ENCODE assay signal across 27 mouse cellular contexts in genomic region chr14:74697432-74697831, GRCm38 (mm10). TPM values are rescaled to one million over a fixed set of nuclear protein-coding genes. Genes with fewer than 3 reads are reported as not detected.
"Had no signal": no experiment of that assay in that cellular context is flagged by ENCODE, and none has a peak within 500 bp of the region (broad histone marks: within the 10 kb centered on the region; RNA-seq: fewer than 3 reads in every experiment).

No protein-coding gene starts in this region.

- H3K4me3 ChIP-seq: embryonic facial prominence, embryonic 10.5 days; embryonic facial prominence, embryonic 12.5 days; embryonic facial prominence, embryonic 13.5 days; embryonic facial prominence, embryonic 15.5 days; erythroblast, embryonic 14.5 days; forebrain, embryonic 10.5 days; forebrain, embryonic 12.5 days; forebrain, embryonic 13.5 days; forebrain, embryonic 15.5 days; gastrocnemius, adult 2 months had no signal

- H3K4me2 ChIP-seq: embryonic facial prominence, embryonic 12.5 days; embryonic facial prominence, embryonic 13.5 days; embryonic facial prominence, embryonic 15.5 days; forebrain, embryonic 12.5 days; forebrain, embryonic 13.5 days; forebrain, embryonic 15.5 days had no signal

- H3K9ac ChIP-seq: embryonic facial prominence, embryonic 12.5 days; embryonic facial prominence, embryonic 13.5 days; embryonic facial prominence, embryonic 15.5 days; forebrain, embryonic 12.5 days; forebrain, embryonic 13.5 days; forebrain, embryonic 15.5 days; forebrain, postnatal 0 days had no signal

- ATAC-seq: forebrain, embryonic 14.5 days; forebrain, embryonic 15.5 days; forebrain, embryonic 16.5 days; forebrain, postnatal 0 days had no signal

- H3K36me3 ChIP-seq: embryonic facial prominence, embryonic 10.5 days; embryonic facial prominence, embryonic 12.5 days; embryonic facial prominence, embryonic 13.5 days; embryonic facial prominence, embryonic 15.5 days; forebrain, embryonic 10.5 days; forebrain, embryonic 12.5 days; forebrain, embryonic 15.5 days had no signal

- H3K27me3 ChIP-seq: embryonic facial prominence, embryonic 12.5 days; embryonic facial prominence, embryonic 13.5 days; embryonic facial prominence, embryonic 15.5 days; forebrain, embryonic 12.5 days; forebrain, embryonic 13.5 days; forebrain, embryonic 15.5 days had no signal

- H3K4me1 ChIP-seq: embryonic facial prominence, embryonic 15.5 days; forebrain, embryonic 10.5 days; forebrain, embryonic 12.5 days; forebrain, embryonic 13.5 days had no signal

- DNase-seq: cerebellum, adult 18-20 months; cerebellum, adult 2 months; cerebellum, adult 8-10 months; cerebellum, adult 9-10 months; cerebellum, adult 9-11 months; cerebellum, postnatal 10 days; cerebellum, postnatal 14 days; cerebellum, postnatal 25 days; cerebellum, postnatal 36 days; forebrain, postnatal 0 days; gastrocnemius, adult 2 months; gastrocnemius, postnatal 10 days; gastrocnemius, postnatal 14 days; gastrocnemius, postnatal 25 days; gastrocnemius, postnatal 36 days; heart, adult 11 months had no signal

- H3K9me3 ChIP-seq: embryonic facial prominence, embryonic 10.5 days; embryonic facial prominence, embryonic 12.5 days; embryonic facial prominence, embryonic 13.5 days; embryonic facial prominence, embryonic 15.5 days; forebrain, embryonic 10.5 days; forebrain, embryonic 12.5 days; forebrain, embryonic 13.5 days; forebrain, embryonic 15.5 days had no signal

- H3K27ac ChIP-seq: embryonic facial prominence, embryonic 10.5 days; embryonic facial prominence, embryonic 12.5 days; embryonic facial prominence, embryonic 13.5 days; embryonic facial prominence, embryonic 15.5 days; forebrain, embryonic 10.5 days; forebrain, embryonic 12.5 days; forebrain, embryonic 13.5 days; forebrain, embryonic 15.5 days; gastrocnemius, adult 2 months had no signal

RNA-seq across cellular contexts. Expression of gene Htr2a, which starts 56.8 kb away (rescaled TPM):
- polyA plus RNA-seq: erythroblast, embryonic 14.5 days had no signal
